Mouse (Mus musculus) limb, embryonic 14.5 days (tissue): ENCODE measurements around the gene Fgd6. TPM values are rescaled to one million over a fixed set of nuclear protein-coding genes. Genes with fewer than 3 reads are reported as not detected.

Source experiments
- ATAC-seq: fragments of 200-750 bp; cut with Nextera tagmentation; 2 replicates; pipeline ENCODE4 v1.8.0; 2017; ENCODE audit warnings: low read depth, moderate number of reproducible peaks, moderate TSS enrichment; ENCODE audit not compliant: low FRiP score
- DNase-seq: peaks from one replicate; pipeline ENCODE4 v3.0.0-alpha.2; 2015; ENCODE audit warnings: low spot score
- H3K27ac ChIP-seq: fragments of 300-500 bp; sonication (generic); replicated peaks from 2 replicates; pipeline ENCODE4 v1.5.1; 2014; ENCODE audit warnings: low read depth, mild to moderate bottlenecking, low read length, moderate library complexity, mixed read lengths
- H3K27me3 ChIP-seq: fragments of 300-500 bp; sonication (generic); 2 replicates; pipeline ENCODE4 v1.6.1; 2014; ENCODE audit warnings: low read length, mixed read lengths; ENCODE audit not compliant: control insufficient read depth, insufficient read depth
- H3K36me3 ChIP-seq: fragments of 300-500 bp; sonication (generic); 2 replicates; pipeline ENCODE4 v1.6.1; 2014; ENCODE audit warnings: mild to moderate bottlenecking, low read length, moderate library complexity, mixed read lengths; ENCODE audit not compliant: control insufficient read depth, insufficient read depth
- H3K4me1 ChIP-seq: fragments of 300-500 bp; sonication (generic); 2 replicates; pipeline ENCODE4 v1.6.1; 2014; ENCODE audit warnings: antibody characterized with exemption, low read length, mixed read lengths; ENCODE audit not compliant: control insufficient read depth, insufficient read depth
- H3K4me2 ChIP-seq: fragments of 300-500 bp; sonication (generic); replicated peaks from 2 replicates; pipeline ENCODE4 v1.6.1; 2014; ENCODE audit warnings: low read depth, mild to moderate bottlenecking, low read length, moderate library complexity; ENCODE audit not compliant: severe bottlenecking
- H3K4me3 ChIP-seq: fragments of 300-500 bp; sonication (generic); replicated peaks from 2 replicates; pipeline ENCODE4 v1.5.1; 2014; ENCODE audit warnings: low read length
- H3K9ac ChIP-seq: fragments of 300-500 bp; sonication (generic); 2 replicates; pipeline ENCODE4 v1.6.1; 2014; ENCODE audit warnings: mild to moderate bottlenecking, low read depth, low read length, moderate library complexity; ENCODE audit not compliant: severe bottlenecking
- H3K9me3 ChIP-seq: fragments of 300-500 bp; sonication (generic); 2 replicates; pipeline ENCODE4 v1.6.1; 2016; ENCODE audit warnings: low read length; ENCODE audit not compliant: control insufficient read depth
- POLR2A ChIP-seq: fragments of 200-500 bp; IDR thresholded peaks from 2 replicates; pipeline ENCODE4 v1.8.0; 2012; ENCODE audit warnings: inconsistent platforms, mild to moderate bottlenecking, moderate library complexity, borderline replicate concordance; ENCODE audit not compliant: insufficient read depth, insufficient read length; ENCODE audit errors: extremely low read depth
- WGBS: fragments of 180-500 bp; shearing (Covaris S2); extraction: QIAGEN DNeasy Blood & Tissue Kit; methylation state at CpG from one replicate; pipeline ENCODE4 v1.1.7; 2014; 5-methylcytosine and 5-hydroxymethylcytosine counted together
- polyA plus RNA-seq, 2 experiments: library from polyadenylated mRNA; depleted of rRNA in 1 of 2; stranded (reverse) in 1 of 2; unstranded in 1 of 2; fragments of >200 nt; fragmentation: Nextera tagmentation in 1 of 2; extraction: Ambion mirVana in 1 of 2; gene quantifications; 2 replicates each; pipeline versions ENCODE4 v1.2.1 to v1.2.3; 2012 to 2014

Fgd6 gene
- polyA plus RNA-seq, 2 experiments, result 3.2 to 5.5 TPM

DNA sequence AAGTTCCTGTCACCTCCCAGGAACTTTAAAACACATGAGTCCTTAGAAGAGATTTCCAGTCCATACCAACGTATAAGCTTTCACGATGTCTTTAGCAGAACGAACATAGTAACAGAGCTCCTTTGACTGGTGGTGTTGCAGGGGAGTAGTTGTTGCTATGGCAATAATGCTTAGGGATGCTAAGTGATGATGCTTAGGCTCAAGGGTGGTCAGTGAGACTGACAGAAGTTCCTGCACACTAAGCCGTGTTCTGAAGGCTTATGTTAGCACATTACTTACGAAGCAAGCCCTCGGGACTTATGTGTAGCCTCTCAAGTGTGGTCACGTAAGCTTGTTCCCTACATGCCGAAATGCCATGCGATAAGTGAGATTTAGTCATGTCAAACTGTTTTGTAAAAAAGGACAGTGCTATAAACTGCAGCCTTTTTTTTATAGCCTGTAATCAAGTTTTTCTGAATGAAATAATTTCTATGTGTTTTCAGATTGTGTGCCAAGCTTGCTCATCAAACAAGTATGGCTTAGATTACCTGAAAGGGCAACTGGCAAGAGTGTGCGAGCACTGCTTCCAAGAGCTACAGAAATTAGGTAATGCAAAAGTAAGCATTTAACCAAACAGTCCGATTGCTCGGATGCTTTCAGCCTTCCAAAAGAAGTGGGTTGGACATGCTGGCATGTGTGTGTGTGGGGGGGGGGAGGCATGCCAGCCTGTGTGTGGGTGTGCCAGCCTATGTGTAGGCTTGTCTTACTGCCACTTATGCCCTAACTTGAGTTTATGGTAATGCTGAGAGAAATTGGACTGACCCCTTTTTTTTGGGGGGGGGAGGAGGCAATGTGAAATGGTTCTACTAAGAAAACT is 99.0 kb downstream of the Fgd6 start:
- Histone ChIP-seq H3K4me3 (no peak overlapping the region), H3K9me3 (no peaks in the 10 kb centered on the region), H3K9ac (no peak overlapping the region), H3K36me3 (peaks cover 2% of the 10 kb centered on the region), H3K4me1 (no peaks in the 10 kb centered on the region), H3K27ac (no peak overlapping the region), H3K4me2 (no peak overlapping the region), H3K27me3 (no peaks in the 10 kb centered on the region)
- WGBS, result 90% methylated on average over 12 of the region's 12 CpGs
- DNase-seq (no peak), ATAC-seq (no peak)
- TF ChIP-seq POLR2A, result no peak

DNA sequence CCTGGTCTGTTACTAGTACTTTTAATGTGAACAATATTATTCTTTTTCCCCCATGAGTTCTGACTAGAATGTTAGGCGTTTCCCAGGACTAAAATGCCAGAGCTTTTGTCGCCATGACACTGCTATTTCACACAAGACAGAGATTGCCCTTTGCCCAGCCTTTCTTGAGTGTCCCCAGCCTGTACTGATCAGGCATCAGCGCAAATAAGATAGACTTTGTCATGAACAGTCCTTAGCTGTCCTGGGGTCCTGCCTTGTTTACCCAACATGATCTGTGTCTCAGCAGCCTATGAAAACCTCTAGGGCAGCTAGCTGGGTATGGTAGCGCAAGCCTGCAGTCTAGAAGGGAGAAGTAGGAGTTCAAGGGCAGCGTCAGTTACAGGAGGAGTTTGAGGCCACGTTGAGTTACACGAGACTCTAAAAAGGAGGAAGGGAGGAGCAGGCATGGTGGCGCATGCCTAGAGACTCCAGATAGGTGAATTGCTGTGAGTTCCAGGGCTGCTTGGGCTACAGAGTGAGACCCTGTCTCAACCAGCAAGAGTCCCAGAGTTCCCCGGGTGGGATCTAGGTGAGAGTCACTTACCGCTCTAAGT is 103.2 kb downstream of the Fgd6 start:
- H3K4me2 ChIP-seq, result no peak overlapping the region
- H3K4me1 ChIP-seq, result no peaks in the 10 kb centered on the region; the same call in 1 of the 2 replicates
- no peaks in the 10 kb centered on the region for H3K27me3 ChIP-seq
- WGBS, result 87% methylated on average over 10 of the region's 10 CpGs
- no peaks in the 10 kb centered on the region for H3K9me3 ChIP-seq
- TF ChIP-seq POLR2A, result no peak
- H3K4me3 ChIP-seq, result no peak overlapping the region
- H3K36me3 ChIP-seq, result peaks cover 2% of the 10 kb centered on the region
- ATAC-seq (no peak), DNase-seq (no peak)
- no peak overlapping the region for H3K9ac ChIP-seq
- no peak overlapping the region for H3K27ac ChIP-seq

DNA sequence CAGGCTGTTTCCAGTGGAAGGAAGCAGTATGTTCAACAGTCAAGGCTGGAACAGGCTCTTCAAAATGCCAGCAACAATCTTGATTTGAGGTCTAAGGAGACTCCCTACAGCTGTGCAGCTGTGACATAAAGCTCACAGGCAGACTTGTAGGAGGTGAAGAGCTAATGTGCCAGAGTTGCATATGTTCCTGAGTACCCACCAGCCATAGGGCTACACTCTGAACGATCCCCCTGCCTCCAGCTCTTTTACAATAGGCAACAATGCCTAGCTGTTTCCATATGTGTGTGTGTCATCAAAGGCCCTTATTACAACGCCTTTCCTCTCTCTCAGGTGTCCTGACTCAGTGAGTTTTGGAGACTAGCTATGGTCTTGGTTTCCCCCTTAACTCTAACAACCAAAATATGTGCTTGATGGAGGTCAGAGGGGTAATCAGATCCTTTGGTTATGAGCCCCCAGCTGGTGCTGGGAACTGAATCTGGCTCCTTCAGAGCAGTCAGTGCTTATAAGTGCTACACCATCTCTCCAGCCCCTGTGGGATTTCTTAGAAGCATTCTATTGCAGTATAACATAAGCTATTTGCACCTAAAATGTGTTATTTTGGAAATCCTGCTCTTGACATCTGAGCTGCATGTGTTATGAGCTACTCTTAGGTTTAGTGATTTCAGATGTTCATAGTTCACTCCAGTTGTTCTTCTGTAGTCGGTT is 104.6 kb downstream of the Fgd6 start:
- DNase-seq (peak; percentile 38), ATAC-seq (peak; percentile 65)
- Histone ChIP-seq H3K4me3 (no peak overlapping the region), H3K36me3 (peaks cover 2% of the 10 kb centered on the region), H3K27me3 (no peaks in the 10 kb centered on the region), H3K27ac (no peak overlapping the region; the same call in 1 of the 2 replicates), H3K9ac (no peak overlapping the region), H3K4me2 (no peak overlapping the region), H3K9me3 (no peaks in the 10 kb centered on the region), H3K4me1 (peaks cover 5% of the 10 kb centered on the region; the same call in 1 of the 2 replicates)
- WGBS, result 34% methylated on average over 3 of the region's 3 CpGs
- no peak for TF ChIP-seq POLR2A

DNA sequence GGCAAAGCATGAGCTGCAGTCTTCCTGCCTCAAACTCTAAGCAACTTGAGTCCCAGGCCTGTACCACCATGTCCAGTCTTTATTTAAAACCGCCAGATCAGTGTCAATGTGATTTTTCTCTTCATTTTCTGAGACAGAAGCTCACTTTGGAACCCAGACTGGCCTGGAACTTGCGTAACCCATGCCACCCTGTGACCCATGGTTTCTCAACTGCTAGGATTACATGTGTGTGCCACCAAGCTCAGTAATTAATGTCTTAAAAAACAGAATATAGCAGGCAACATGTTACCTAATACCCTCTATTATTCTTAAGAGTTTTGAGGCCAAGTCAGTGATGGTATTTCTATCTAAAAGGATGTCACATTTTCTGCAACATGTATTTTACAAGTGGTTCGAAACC is 106.6 kb downstream of the Fgd6 start:
- no peak for DNase-seq
- WGBS, result 90% methylated on average over 3 of the region's 3 CpGs

DNA sequence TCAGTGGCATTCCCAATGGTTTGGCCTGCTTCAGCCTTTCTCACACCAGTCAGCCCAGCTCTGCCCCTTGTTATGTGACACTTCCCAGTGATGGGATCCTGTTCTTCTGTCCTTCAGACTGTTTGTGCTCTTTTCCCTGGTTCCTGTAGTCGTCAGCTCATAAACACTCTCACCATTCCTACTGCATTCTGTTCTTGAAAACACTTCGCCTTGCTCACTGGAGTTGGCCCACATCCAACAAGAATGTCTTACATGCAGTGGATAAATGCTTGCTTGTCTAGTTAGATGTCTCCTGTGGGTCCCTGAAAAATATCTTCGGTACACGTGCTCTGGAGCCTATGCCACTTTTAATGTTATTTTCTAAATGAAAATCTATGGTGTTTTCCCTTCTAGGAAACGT is 108.8 kb downstream of the Fgd6 start:
- H3K9me3 ChIP-seq, result no peaks in the 10 kb centered on the region
- no peak for TF ChIP-seq POLR2A
- no peak for ATAC-seq
- no peak overlapping the region for H3K4me2 ChIP-seq
- no peak overlapping the region for H3K4me3 ChIP-seq
- H3K36me3 ChIP-seq, result no peaks in the 10 kb centered on the region
- H3K27me3 ChIP-seq, result no peaks in the 10 kb centered on the region
- no peak overlapping the region for H3K27ac ChIP-seq
- WGBS, result 42% methylated on average over 5 of the region's 5 CpGs
- no peak overlapping the region for H3K9ac ChIP-seq
- peaks cover 13% of the 10 kb centered on the region; the same call in 1 of the 2 replicates for H3K4me1 ChIP-seq
- no peak for DNase-seq

More for the DNA sequence above, 106.6 kb downstream of the Fgd6 start:
- no peak overlapping the region for H3K27ac ChIP-seq
- TF ChIP-seq POLR2A, result no peak
- H3K4me2 ChIP-seq, result no peak overlapping the region
- no peaks in the 10 kb centered on the region for H3K9me3 ChIP-seq
- H3K36me3 ChIP-seq, result no peaks in the 10 kb centered on the region; the same call in 1 of the 2 replicates
- no peak overlapping the region for H3K9ac ChIP-seq
- no peaks in the 10 kb centered on the region for H3K27me3 ChIP-seq
- no peak overlapping the region for H3K4me3 ChIP-seq
- no peak for ATAC-seq
- peaks cover 5% of the 10 kb centered on the region; the same call in 1 of the 2 replicates for H3K4me1 ChIP-seq
